Mouse (Mus musculus) embryonic facial prominence, embryonic 11.5 days (tissue): Measurements from ENCODE around the gene Ms4a4d. TPM values are rescaled to one million over a fixed set of nuclear protein-coding genes. Genes with fewer than 3 reads are reported as not detected.
A peak's percentile ranks its signal among the peaks of the same experiment; 100 is the strongest.
"Not testable (repeated sequence)": the region's sequence is repeated elsewhere in the genome, so short reads cannot be mapped to it uniquely, and the experiment has no call there.

Experiments used
- ATAC-seq: fragments of 200-750 bp; cut with Nextera tagmentation; replicated peaks from 2 replicates; pipeline ENCODE4 v1.8.0; 2017; ENCODE audit warnings: low read depth; ENCODE audit not compliant: insufficient number of reproducible peaks, low FRiP score, low TSS enrichment
- DNase-seq: peaks from one replicate; pipeline ENCODE4 v3.0.0-alpha.2; 2015; ENCODE audit warnings: low spot score
- H3K27ac ChIP-seq: fragments of 300-500 bp; sonication (generic); replicated peaks from 2 replicates; pipeline ENCODE4 v1.5.1; 2014; ENCODE audit warnings: mild to moderate bottlenecking, low read depth, low read length, control low read depth
- H3K27me3 ChIP-seq: fragments of 300-500 bp; sonication (generic); 2 replicates; pipeline ENCODE4 v1.6.1; 2014; ENCODE audit warnings: mild to moderate bottlenecking, low read length, moderate library complexity, mixed read lengths; ENCODE audit not compliant: control insufficient read depth, insufficient read depth
- H3K36me3 ChIP-seq: fragments of 300-500 bp; sonication (generic); replicated peaks from 2 replicates; pipeline ENCODE4 v1.6.1; 2014; ENCODE audit warnings: low read depth, mild to moderate bottlenecking, low read length, moderate library complexity, mixed read lengths; ENCODE audit not compliant: control insufficient read depth, insufficient read depth
- H3K4me1 ChIP-seq: fragments of 300-500 bp; sonication (generic); 2 replicates; pipeline ENCODE4 v1.6.1; 2014; ENCODE audit warnings: low read length, mixed read lengths; ENCODE audit not compliant: control insufficient read depth, insufficient read depth
- H3K4me2 ChIP-seq: fragments of 300-500 bp; sonication (generic); 2 replicates; pipeline ENCODE4 v1.6.1; 2014; ENCODE audit warnings: low read depth, mild to moderate bottlenecking, control low read depth, low read length, moderate library complexity
- H3K4me3 ChIP-seq: fragments of 300-500 bp; sonication (generic); 2 replicates; pipeline ENCODE4 v1.5.1; 2014; ENCODE audit warnings: low read depth, low read length, control low read depth
- H3K9ac ChIP-seq: fragments of 300-500 bp; sonication (generic); replicated peaks from 2 replicates; pipeline ENCODE4 v1.6.1; 2014; ENCODE audit warnings: mild to moderate bottlenecking, control low read depth, low read length
- H3K9me3 ChIP-seq: fragments of 300-500 bp; sonication (generic); replicated peaks from 2 replicates; pipeline ENCODE4 v1.6.1; 2016; ENCODE audit warnings: mild to moderate bottlenecking, low read length, inconsistent platforms, mixed read lengths; ENCODE audit not compliant: control insufficient read depth
- WGBS: fragments of 180-500 bp; shearing (Covaris S2); extraction: QIAGEN DNeasy Blood & Tissue Kit; methylation state at CpG from one replicate; pipeline ENCODE4 v1.1.7; 2014; 5-methylcytosine and 5-hydroxymethylcytosine counted together
- polyA plus RNA-seq: library from polyadenylated mRNA; unstranded; fragments of >200 nt; fragmentation: Nextera tagmentation; extraction: Ambion mirVana; gene quantifications from 2 replicates; pipeline ENCODE4 v1.2.1, GENCODE M21; 2014

Ms4a4d gene
- polyA plus RNA-seq, 1 experiment from 2014 or later: 0.49 TPM

DNA sequence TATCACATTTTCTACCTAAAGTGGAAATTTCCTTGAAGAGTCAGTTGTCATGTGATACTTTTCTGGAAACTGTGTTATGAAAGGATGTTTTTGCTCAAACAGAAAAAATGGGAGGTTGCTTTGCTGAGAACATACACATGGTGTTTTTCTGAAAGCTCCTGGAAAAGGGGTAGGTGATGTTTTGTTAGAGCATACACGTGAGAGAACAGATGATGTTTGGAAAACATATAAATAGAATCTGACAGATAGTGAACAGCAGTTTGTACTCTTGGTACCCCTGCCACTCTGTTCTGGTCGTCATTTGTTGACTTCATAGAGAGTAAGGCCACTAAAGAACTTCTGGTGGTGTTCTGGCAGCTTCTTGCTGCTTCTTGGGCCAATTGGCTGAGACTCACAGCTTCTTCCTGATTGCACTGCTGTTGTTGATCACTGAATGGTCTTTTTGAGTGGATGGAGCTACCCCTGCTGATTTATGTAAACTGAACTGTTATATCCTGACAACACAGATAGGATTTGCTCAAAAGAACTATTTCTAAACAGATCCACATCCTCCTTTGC is 2.6 kb upstream of the Ms4a4d start:
- Histone ChIP-seq H3K9me3 (no peaks in the 10 kb centered on the region), H3K27me3 (no peaks in the 10 kb centered on the region), H3K4me2 (no peak overlapping the region), H3K4me3 (no peak overlapping the region), H3K27ac (no peak overlapping the region), H3K9ac (no peak overlapping the region), H3K4me1 (no peaks in the 10 kb centered on the region), H3K36me3 (no peaks in the 10 kb centered on the region)
- 75% methylated on average over 2 of the region's 2 CpGs for WGBS
- ATAC-seq: no peak
- no peak for DNase-seq

DNA sequence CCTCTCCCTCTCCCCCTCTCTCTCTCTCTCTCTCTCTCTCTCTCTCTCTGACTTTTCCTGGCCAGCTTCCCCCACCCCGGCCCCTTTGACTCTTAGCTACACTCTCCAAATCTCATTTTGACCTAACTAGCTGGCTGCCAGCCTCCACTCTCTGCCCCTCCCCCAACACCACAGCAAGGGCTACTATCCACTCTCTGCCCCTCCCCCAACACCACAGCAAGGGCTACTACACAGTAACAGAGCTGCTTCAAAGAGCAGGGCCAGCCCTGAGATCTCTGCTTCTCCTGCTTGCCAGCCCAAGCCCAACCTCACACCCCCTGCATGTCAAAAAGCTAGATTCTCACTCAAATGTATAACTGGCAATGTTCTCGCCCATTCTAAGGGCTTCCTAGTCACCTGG is 735 bp downstream of the Ms4a4d start:
- no peak overlapping the region for H3K4me3 ChIP-seq
- WGBS: 14% methylated on average over 2 of the region's 2 CpGs
- no peak for ATAC-seq

DNA sequence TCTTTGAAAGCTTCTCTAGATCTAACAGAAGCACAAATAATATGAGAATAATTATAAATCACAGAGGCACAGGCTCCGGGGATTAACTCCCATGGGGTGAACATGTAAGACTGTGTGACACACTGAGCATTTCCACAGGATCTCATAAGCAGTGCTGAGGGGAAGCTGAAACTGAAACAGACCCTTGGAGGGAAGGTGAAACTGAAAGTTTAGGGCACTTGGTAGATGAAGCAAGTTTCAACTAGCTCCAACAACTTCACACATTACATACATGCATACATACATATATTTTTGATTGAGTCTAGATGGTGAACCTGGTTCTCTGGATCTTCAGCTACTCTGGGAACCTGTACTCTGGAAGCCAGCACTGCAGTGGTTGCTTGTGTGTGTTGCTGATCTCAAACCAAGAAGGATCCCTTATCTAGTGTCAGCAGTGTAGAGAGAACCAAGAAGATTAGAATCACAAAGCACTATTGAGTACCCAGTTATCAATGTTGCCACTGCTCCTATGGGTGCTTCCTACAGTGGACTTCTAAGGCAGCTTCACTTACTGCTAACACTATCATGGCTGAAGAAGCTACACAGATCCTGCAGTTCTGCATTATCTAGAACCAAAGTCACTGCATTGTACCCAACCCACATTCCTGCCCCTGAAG is 3.7 kb downstream of the Ms4a4d start:
- not testable (repeated sequence) for H3K9ac ChIP-seq, DNase-seq, H3K4me3 ChIP-seq, H3K36me3 ChIP-seq, H3K4me1 ChIP-seq, ATAC-seq, H3K4me2 ChIP-seq, H3K27me3 ChIP-seq, H3K27ac ChIP-seq, H3K9me3 ChIP-seq
- whole genome bisulfite sequencing: 84% methylated on average over 1 of the region's 1 CpGs

More for the DNA sequence above, 735 bp downstream of the Ms4a4d start:
- no peaks in the 10 kb centered on the region for H3K4me1 ChIP-seq
- H3K27me3 ChIP-seq: no peaks in the 10 kb centered on the region
- no peak overlapping the region for H3K27ac ChIP-seq
- H3K4me2 ChIP-seq: no peak overlapping the region
- no peak overlapping the region for H3K9ac ChIP-seq
- no peaks in the 10 kb centered on the region for H3K9me3 ChIP-seq
- H3K36me3 ChIP-seq: no peaks in the 10 kb centered on the region
- peak; percentile 31 for DNase-seq

DNA sequence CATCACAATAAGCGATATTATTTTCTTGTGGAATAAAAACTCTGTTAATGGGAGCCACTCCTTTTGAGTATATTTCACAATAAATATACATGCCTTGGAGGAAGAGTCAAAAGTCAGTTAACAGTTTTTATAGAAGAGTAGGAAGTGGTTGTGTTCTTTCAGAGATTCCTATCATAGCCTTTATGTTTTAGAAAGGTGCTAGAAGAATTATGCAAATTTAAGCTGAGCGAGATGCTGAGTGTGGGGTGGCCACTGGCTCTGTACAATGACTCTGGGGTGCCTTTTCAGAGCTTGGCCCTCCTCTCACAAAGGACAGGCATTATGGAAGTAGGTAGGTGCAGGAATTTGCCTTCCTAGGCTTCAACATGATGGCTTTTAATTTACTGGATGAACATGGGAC is 7.8 kb downstream of the Ms4a4d start:
- DNase-seq, H3K27ac ChIP-seq, H3K27me3 ChIP-seq, H3K36me3 ChIP-seq, H3K4me3 ChIP-seq, H3K9ac ChIP-seq, ATAC-seq, H3K4me2 ChIP-seq, H3K4me1 ChIP-seq, H3K9me3 ChIP-seq: not testable (repeated sequence)
- 86% methylated on average over 2 of the region's 2 CpGs for WGBS

DNA sequence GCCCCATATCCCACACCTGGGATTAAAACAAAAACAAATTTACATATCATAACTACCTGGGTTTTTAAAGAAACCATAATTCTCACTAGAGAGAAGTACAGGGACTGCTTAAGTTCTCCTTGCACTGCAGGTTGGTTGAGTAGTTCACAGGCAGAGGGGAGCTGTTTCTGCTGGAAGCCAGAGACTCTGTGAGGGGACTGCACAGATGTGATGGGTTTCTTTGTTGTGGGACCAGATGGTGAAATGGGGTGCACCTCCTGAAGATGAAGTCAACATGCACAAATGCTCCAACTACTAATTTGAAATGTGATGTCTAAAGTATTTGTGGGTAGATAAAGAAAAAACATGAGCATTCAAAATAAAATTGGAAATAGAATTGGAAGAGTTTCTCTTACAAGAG is 11.3 kb downstream of the Ms4a4d start:
- no peaks in the 10 kb centered on the region for H3K4me1 ChIP-seq
- no peak overlapping the region for H3K4me3 ChIP-seq
- no peaks in the 10 kb centered on the region for H3K27me3 ChIP-seq
- H3K4me2 ChIP-seq: no peak overlapping the region
- H3K36me3 ChIP-seq: no peaks in the 10 kb centered on the region
- H3K27ac ChIP-seq: no peak overlapping the region
- DNase-seq: no peak
- no peak overlapping the region for H3K9ac ChIP-seq
- H3K9me3 ChIP-seq: no peaks in the 10 kb centered on the region
- ATAC-seq: no peak

DNA sequence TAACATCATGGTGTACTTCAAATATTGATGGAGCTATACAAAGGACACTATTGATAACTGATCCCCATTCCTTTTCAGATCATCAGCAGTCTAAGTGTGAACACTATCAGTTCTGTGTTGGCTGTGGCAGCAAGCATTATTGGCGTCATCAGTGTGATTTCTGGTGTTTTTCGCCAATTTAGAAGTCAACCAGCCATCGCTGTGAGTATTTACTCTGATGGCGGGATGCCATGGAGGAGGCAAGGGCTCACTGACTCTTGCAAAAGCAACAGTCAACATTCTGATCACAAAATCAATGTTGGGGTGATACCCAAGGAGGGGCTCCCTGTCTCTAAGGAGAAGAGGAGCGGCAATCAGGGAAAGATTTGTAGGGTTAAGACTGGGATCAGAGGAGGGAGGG is 18.1 kb downstream of the Ms4a4d start:
- H3K36me3 ChIP-seq: no peaks in the 10 kb centered on the region
- DNase-seq (no peak), ATAC-seq (no peak)
- H3K4me1 ChIP-seq: no peaks in the 10 kb centered on the region
- no peaks in the 10 kb centered on the region for H3K9me3 ChIP-seq
- H3K4me3 ChIP-seq: no peak overlapping the region
- no peak overlapping the region for H3K27ac ChIP-seq
- WGBS: 89% methylated on average over 5 of the region's 5 CpGs
- no peak overlapping the region for H3K4me2 ChIP-seq
- no peaks in the 10 kb centered on the region for H3K27me3 ChIP-seq
- H3K9ac ChIP-seq: no peak overlapping the region

DNA sequence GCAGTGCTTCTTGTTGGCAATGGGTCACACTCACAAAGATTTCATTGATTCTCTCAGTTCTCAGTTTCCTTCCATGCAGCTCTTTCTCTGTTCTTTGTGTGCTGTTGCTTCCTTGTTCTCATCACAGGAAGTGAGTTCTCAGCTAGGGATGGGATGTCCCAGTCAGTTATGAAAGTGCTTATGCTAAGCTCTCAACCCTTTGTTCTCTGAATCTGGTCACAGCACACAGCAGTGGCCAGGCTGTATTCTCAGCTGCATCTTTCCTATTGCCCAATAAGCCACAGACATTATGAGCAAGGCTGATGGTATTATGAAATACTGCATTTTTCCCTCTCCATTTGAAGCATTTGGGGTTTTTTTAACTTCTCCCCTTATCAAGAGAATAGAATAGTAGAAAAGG is 23.0 kb downstream of the Ms4a4d start:
- H3K9ac ChIP-seq, H3K4me3 ChIP-seq, H3K4me2 ChIP-seq, H3K36me3 ChIP-seq, H3K4me1 ChIP-seq, H3K9me3 ChIP-seq, H3K27ac ChIP-seq, H3K27me3 ChIP-seq, DNase-seq, ATAC-seq: not testable (repeated sequence)

DNA sequence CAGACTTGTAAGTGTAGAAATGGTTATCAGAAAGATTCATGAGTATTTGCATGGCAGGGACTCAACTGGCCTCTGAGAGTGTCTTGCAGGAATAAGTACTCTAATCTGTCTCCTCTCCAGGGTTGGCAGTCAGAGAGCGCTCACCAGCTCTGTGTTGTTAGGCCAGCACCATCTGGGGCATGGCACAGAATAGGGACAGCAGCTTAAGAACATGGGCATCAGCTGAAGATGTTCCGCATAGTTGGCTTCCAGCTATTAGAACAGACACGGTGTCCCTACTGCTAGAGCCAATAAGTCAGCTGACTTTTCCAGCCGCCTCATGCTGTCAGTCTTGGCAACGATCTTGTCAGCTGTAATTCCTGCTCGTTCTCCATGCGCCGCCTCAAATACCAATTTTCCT is 38.4 kb downstream of the Ms4a4d start:
- Histone ChIP-seq H3K4me3 (no peak overlapping the region), H3K9me3 (no peaks in the 10 kb centered on the region), H3K4me2 (no peak overlapping the region), H3K27ac (no peak overlapping the region), H3K4me1 (no peaks in the 10 kb centered on the region), H3K36me3 (no peaks in the 10 kb centered on the region), H3K9ac (no peak overlapping the region), H3K27me3 (no peaks in the 10 kb centered on the region)
- 84% methylated on average over 8 of the region's 8 CpGs for WGBS
- DNase-seq (no peak), ATAC-seq (no peak)
